Mouse (Mus musculus): ENCODE data around the gene Kif14. TPM values are rescaled to one million over a fixed set of nuclear protein-coding genes. Genes with fewer than 3 reads are reported as not detected.
A peak's percentile ranks its signal among the peaks of the same experiment; 100 is the strongest.

Gene Kif14
- 4.3 and 5.2 TPM in 2 replicates for polyA plus RNA-seq (2015; fragmentation: Nextera tagmentation; extraction: Ambion mirVana)

GRCm38 (mm10) chr1:136466143-136466811, at the start of gene Kif14:
Gene Kif14 (plus strand): TSS chr1:136466343.
- under 1% methylated on average over 52 of the region's 52 CpGs for WGBS
- peaks cover 11% of the 10 kb centered on the region for H3K4me1 ChIP-seq (ENCODE audit: control insufficient read depth, insufficient read depth, low read length)
- peak within 1 kb of the TSS; percentile 77 for H3K9ac ChIP-seq (ENCODE audit: low read length)
- no peaks in the 10 kb centered on the region for H3K27me3 ChIP-seq (ENCODE audit: control insufficient read depth, insufficient read depth, low read length)
- H3K4me3 ChIP-seq (replicated peaks; ENCODE audit: low read length), result peak within 1 kb of the TSS; percentile 81
- H3K36me3 ChIP-seq (ENCODE audit: control insufficient read depth, insufficient read depth, low read length), result no peaks in the 10 kb centered on the region
- peak; percentile 99 for ATAC-seq (ENCODE audit: insufficient read depth, low FRiP score)
- H3K27ac ChIP-seq (ENCODE audit: low read length), result no peak within 1 kb of the TSS
- no peaks in the 10 kb centered on the region for H3K9me3 ChIP-seq (replicated peaks; ENCODE audit: control insufficient read depth, low read length)
- peak within 1 kb of the TSS; percentile 98 for H3K4me2 ChIP-seq (ENCODE audit: low read depth, low read length)

- Histone ChIP-seq H3K27ac (ENCODE audit: low read length) (no peak overlapping the region), H3K36me3 (ENCODE audit: control insufficient read depth, insufficient read depth, low read length) (peaks cover 4% of the 10 kb centered on the region; the same call in 1 of the 2 replicates), H3K9me3 (replicated peaks; ENCODE audit: control insufficient read depth, low read length) (no peaks in the 10 kb centered on the region), H3K4me1 (ENCODE audit: control insufficient read depth, insufficient read depth, low read length) (0 out of 2 replicates have a peak, but pooled peaks cover 3% of the 10 kb centered on the region), H3K4me2 (ENCODE audit: low read depth, low read length) (no peak overlapping the region), H3K27me3 (ENCODE audit: control insufficient read depth, insufficient read depth, low read length) (no peaks in the 10 kb centered on the region), H3K4me3 (replicated peaks; ENCODE audit: low read length) (no peak overlapping the region), H3K9ac (ENCODE audit: low read length) (no peak overlapping the region)
- 88% methylated on average over 6 of the region's 6 CpGs for WGBS
- no peak for ATAC-seq (ENCODE audit: insufficient read depth, low FRiP score)
Measured at GRCm38 (mm10) chr1:136418393-136418792, 47.8 kb upstream of the Kif14 start.

- Histone ChIP-seq H3K4me1 (ENCODE audit: control insufficient read depth, insufficient read depth, low read length) (0 out of 2 replicates have a peak, but pooled peaks cover 3% of the 10 kb centered on the region), H3K4me3 (replicated peaks; ENCODE audit: low read length) (no peak overlapping the region), H3K9me3 (replicated peaks; ENCODE audit: control insufficient read depth, low read length) (no peaks in the 10 kb centered on the region), H3K27ac (ENCODE audit: low read length) (no peak overlapping the region), H3K36me3 (ENCODE audit: control insufficient read depth, insufficient read depth, low read length) (peaks cover 4% of the 10 kb centered on the region; the same call in 1 of the 2 replicates), H3K4me2 (ENCODE audit: low read depth, low read length) (no peak overlapping the region), H3K9ac (ENCODE audit: low read length) (no peak overlapping the region), H3K27me3 (ENCODE audit: control insufficient read depth, insufficient read depth, low read length) (no peaks in the 10 kb centered on the region)
- 76% methylated on average over 11 of the region's 11 CpGs for WGBS
- no peak for ATAC-seq (ENCODE audit: insufficient read depth, low FRiP score)
Measured at GRCm38 (mm10) chr1:136427166-136427969, 38.8 kb upstream of the Kif14 start.

- H3K27me3 ChIP-seq (ENCODE audit: control insufficient read depth, insufficient read depth, low read length), result no peaks in the 10 kb centered on the region
- H3K27ac ChIP-seq (ENCODE audit: low read length), result no peak overlapping the region
- no peaks in the 10 kb centered on the region for H3K36me3 ChIP-seq (ENCODE audit: control insufficient read depth, insufficient read depth, low read length)
- WGBS, result 82% methylated on average over 4 of the region's 4 CpGs
- no peak overlapping the region for H3K4me3 ChIP-seq (replicated peaks; ENCODE audit: low read length)
- H3K4me2 ChIP-seq (ENCODE audit: low read depth, low read length), result no peak overlapping the region
- ATAC-seq (ENCODE audit: insufficient read depth, low FRiP score), result no peak
- no peak overlapping the region for H3K9ac ChIP-seq (ENCODE audit: low read length)
- H3K9me3 ChIP-seq (replicated peaks; ENCODE audit: control insufficient read depth, low read length), result no peaks in the 10 kb centered on the region
- H3K4me1 ChIP-seq (ENCODE audit: control insufficient read depth, insufficient read depth, low read length), result 0 out of 2 replicates have a peak, but pooled peaks cover 3% of the 10 kb centered on the region
Measured at GRCm38 (mm10) chr1:136428981-136429380, 37.2 kb upstream of the Kif14 start.

- Histone ChIP-seq H3K4me2 (ENCODE audit: low read depth, low read length) (no peak overlapping the region), H3K36me3 (ENCODE audit: control insufficient read depth, insufficient read depth, low read length) (no peaks in the 10 kb centered on the region), H3K27ac (ENCODE audit: low read length) (no peak overlapping the region), H3K9me3 (replicated peaks; ENCODE audit: control insufficient read depth, low read length) (no peaks in the 10 kb centered on the region), H3K4me1 (ENCODE audit: control insufficient read depth, insufficient read depth, low read length) (0 out of 2 replicates have a peak, but pooled peaks cover 3% of the 10 kb centered on the region), H3K4me3 (replicated peaks; ENCODE audit: low read length) (no peak overlapping the region), H3K9ac (ENCODE audit: low read length) (no peak overlapping the region), H3K27me3 (ENCODE audit: control insufficient read depth, insufficient read depth, low read length) (no peaks in the 10 kb centered on the region)
- ATAC-seq (ENCODE audit: insufficient read depth, low FRiP score), result no peak
- 41% methylated on average over 7 of the region's 7 CpGs for WGBS
Measured at GRCm38 (mm10) chr1:136430126-136430818, 35.9 kb upstream of the Kif14 start.

GRCm38 (mm10) chr1:136440741-136441140, 25.4 kb upstream of the Kif14 start:
- no peak overlapping the region for H3K9ac ChIP-seq (ENCODE audit: low read length)
- H3K9me3 ChIP-seq (replicated peaks; ENCODE audit: control insufficient read depth, low read length), result no peaks in the 10 kb centered on the region
- no peaks in the 10 kb centered on the region for H3K27me3 ChIP-seq (ENCODE audit: control insufficient read depth, insufficient read depth, low read length)
- no peak overlapping the region for H3K4me3 ChIP-seq (replicated peaks; ENCODE audit: low read length)
- WGBS, result 64% methylated on average over 7 of the region's 7 CpGs
- no peaks in the 10 kb centered on the region for H3K36me3 ChIP-seq (ENCODE audit: control insufficient read depth, insufficient read depth, low read length)
- no peak overlapping the region for H3K27ac ChIP-seq (ENCODE audit: low read length)
- H3K4me1 ChIP-seq (ENCODE audit: control insufficient read depth, insufficient read depth, low read length), result peaks cover 9% of the 10 kb centered on the region; the same call in 1 of the 2 replicates
- H3K4me2 ChIP-seq (ENCODE audit: low read depth, low read length), result no peak overlapping the region
- ATAC-seq (ENCODE audit: insufficient read depth, low FRiP score), result no peak

- Histone ChIP-seq H3K9me3 (replicated peaks; ENCODE audit: control insufficient read depth, low read length) (no peaks in the 10 kb centered on the region), H3K27me3 (ENCODE audit: control insufficient read depth, insufficient read depth, low read length) (no peaks in the 10 kb centered on the region), H3K4me3 (replicated peaks; ENCODE audit: low read length) (no peak overlapping the region), H3K9ac (ENCODE audit: low read length) (no peak overlapping the region), H3K4me1 (ENCODE audit: control insufficient read depth, insufficient read depth, low read length) (peaks cover 8% of the 10 kb centered on the region; the same call in 1 of the 2 replicates), H3K36me3 (ENCODE audit: control insufficient read depth, insufficient read depth, low read length) (no peaks in the 10 kb centered on the region), H3K27ac (ENCODE audit: low read length) (no peak overlapping the region), H3K4me2 (ENCODE audit: low read depth, low read length) (no peak overlapping the region)
- WGBS, result 35% methylated on average over 9 of the region's 9 CpGs
- ATAC-seq (ENCODE audit: insufficient read depth, low FRiP score), result no peak
Measured at GRCm38 (mm10) chr1:136442809-136443208, 23.3 kb upstream of the Kif14 start.

- Histone ChIP-seq H3K4me3 (replicated peaks; ENCODE audit: low read length) (no peak overlapping the region), H3K27ac (ENCODE audit: low read length) (no peak overlapping the region), H3K4me2 (ENCODE audit: low read depth, low read length) (no peak overlapping the region), H3K4me1 (ENCODE audit: control insufficient read depth, insufficient read depth, low read length) (0 out of 2 replicates have a peak, but pooled peaks cover 3% of the 10 kb centered on the region), H3K27me3 (ENCODE audit: control insufficient read depth, insufficient read depth, low read length) (no peaks in the 10 kb centered on the region), H3K36me3 (ENCODE audit: control insufficient read depth, insufficient read depth, low read length) (no peaks in the 10 kb centered on the region), H3K9me3 (replicated peaks; ENCODE audit: control insufficient read depth, low read length) (no peaks in the 10 kb centered on the region), H3K9ac (ENCODE audit: low read length) (no peak overlapping the region)
- 67% methylated on average over 12 of the region's 12 CpGs for WGBS
- peak; percentile 58 for ATAC-seq (ENCODE audit: insufficient read depth, low FRiP score)
Measured at GRCm38 (mm10) chr1:136444555-136445255, 21.4 kb upstream of the Kif14 start.
